27 mouse cellular contexts compared by ENCODE assay signal in genomic region chr14:102492376-102492775, GRCm38 (mm10).
"Had no signal": no experiment of that assay in that cellular context is flagged by ENCODE, and none has a peak within 500 bp of the region (broad histone marks: within the 10 kb centered on the region; RNA-seq: fewer than 3 reads in every experiment).

No protein-coding gene starts in this region.

- H3K27ac ChIP-seq: gastrocnemius, adult 2 months; heart, adult 2 months; heart, embryonic 13.5 days; heart, embryonic 15.5 days; hindbrain, embryonic 13.5 days; intestine, embryonic 15.5 days; layer of hippocampus, adult 2 months; left cerebral cortex, adult 2 months; limb, embryonic 10.5 days; limb, embryonic 12.5 days; liver, embryonic 13.5 days had no signal

- ATAC-seq: hindbrain, embryonic 16.5 days; inflammation-experienced regulatory T-cells, adult 6 months; intestine, embryonic 15.5 days; intestine, postnatal 0 days had no signal

- H3K4me2 ChIP-seq: heart, embryonic 11.5 days; heart, embryonic 13.5 days; heart, embryonic 15.5 days; hindbrain, embryonic 13.5 days; intestine, embryonic 15.5 days; limb, embryonic 12.5 days; liver, embryonic 11.5 days; liver, embryonic 13.5 days had no signal

- H3K36me3 ChIP-seq: heart, embryonic 13.5 days; heart, embryonic 15.5 days; hindbrain, embryonic 13.5 days; intestine, embryonic 15.5 days; limb, embryonic 10.5 days; limb, embryonic 12.5 days; liver, embryonic 13.5 days had no signal

- H3K4me1 ChIP-seq: heart, embryonic 13.5 days; heart, embryonic 15.5 days; hindbrain, embryonic 13.5 days; intestine, embryonic 15.5 days; limb, embryonic 10.5 days; limb, embryonic 12.5 days; liver, embryonic 13.5 days had no signal

- H3K27me3 ChIP-seq: heart, embryonic 13.5 days; heart, embryonic 15.5 days; hindbrain, embryonic 13.5 days; intestine, embryonic 15.5 days; limb, embryonic 12.5 days; liver, embryonic 13.5 days had no signal

- H3K9me3 ChIP-seq: heart, embryonic 13.5 days; heart, embryonic 15.5 days; hindbrain, embryonic 13.5 days; intestine, embryonic 15.5 days; limb, embryonic 10.5 days; limb, embryonic 12.5 days; liver, embryonic 13.5 days had no signal

- DNase-seq: gastrocnemius, adult 2 months; gastrocnemius, postnatal 10 days; gastrocnemius, postnatal 25 days; heart, adult 11 months; heart, adult 2 months; heart, postnatal 14 days; heart, postnatal 36 days; kidney, adult 18-20 months; kidney, adult 8-10 months; kidney, postnatal 10 days; kidney, postnatal 25 days; kidney, postnatal 4 days; liver; liver, embryonic 13.5 days had no signal

- H3K4me3 ChIP-seq: gastrocnemius, adult 2 months; heart, adult 2 months; heart, embryonic 13.5 days; heart, embryonic 15.5 days; hindbrain, embryonic 13.5 days; intestine, embryonic 15.5 days; layer of hippocampus, adult 2 months; left cerebral cortex, adult 2 months; limb, embryonic 10.5 days; limb, embryonic 12.5 days; liver, embryonic 13.5 days had no signal

- H3K9ac ChIP-seq: heart, embryonic 13.5 days; heart, embryonic 15.5 days; hindbrain, embryonic 13.5 days; intestine, embryonic 15.5 days; limb, embryonic 12.5 days; liver, embryonic 13.5 days had no signal
